Mouse (Mus musculus): ENCODE measurements at regions not wholly inside any gene's neighbourhood (a gene's known extent, or its start where the extent isn't known, plus 50 kb on each side); places are given as distances from the start of the nearest gene placed in this dataset.
"Not testable (repeated sequence)": the region's sequence is repeated elsewhere in the genome, so short reads cannot be mapped to it uniquely, and the experiment has no call there.

DNA sequence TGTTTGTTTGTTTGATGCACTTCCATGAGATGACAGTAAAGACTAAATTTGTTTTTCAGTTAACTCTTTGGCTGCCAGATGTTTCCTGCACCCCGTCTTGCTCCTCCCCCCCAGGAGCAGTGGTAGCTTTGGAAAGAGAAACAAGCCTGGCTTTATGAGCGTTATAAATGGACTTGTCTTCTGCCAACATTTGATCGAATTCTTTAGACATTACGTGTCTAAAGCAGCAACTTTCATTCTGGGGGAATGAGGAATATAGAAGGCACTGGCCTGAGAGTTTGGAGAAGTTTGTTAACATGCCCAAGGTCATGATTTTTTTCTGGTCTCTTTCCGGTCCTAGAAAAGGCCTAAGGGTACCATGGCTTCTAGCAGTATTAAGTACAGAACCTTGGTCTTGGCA is 148.8 kb upstream of the Fbxl4 start:
- Histone ChIP-seq H3K9ac (ENCODE audit: low read length) (no peak overlapping the region), H3K4me1 (ENCODE audit: control insufficient read depth, insufficient read depth, low read length) (no peaks in the 10 kb centered on the region), H3K9me3 (replicated peaks; ENCODE audit: control insufficient read depth, low read length) (no peaks in the 10 kb centered on the region), H3K27ac (ENCODE audit: low read depth, low read length) (no peak overlapping the region), H3K36me3 (ENCODE audit: control insufficient read depth, insufficient read depth, low read length) (no peaks in the 10 kb centered on the region), H3K4me2 (ENCODE audit: low read length) (no peak overlapping the region), H3K27me3 (replicated peaks; ENCODE audit: control insufficient read depth, insufficient read depth, low read length) (no peaks in the 10 kb centered on the region), H3K4me3 (ENCODE audit: low read depth, low read length) (no peak overlapping the region)
- no peak for DNase-seq (ENCODE audit: low spot score)
- WGBS: 89% methylated on average over 5 of the region's 5 CpGs
- ATAC-seq: no peak

- ATAC-seq (no peak), DNase-seq (ENCODE audit: low spot score) (no peak)
- WGBS: 94% methylated on average over 3 of the region's 3 CpGs
- H3K9ac ChIP-seq (ENCODE audit: low read length): no peak overlapping the region
- no peak overlapping the region for H3K27ac ChIP-seq (ENCODE audit: low read depth, low read length)
- no peak overlapping the region for H3K4me3 ChIP-seq (ENCODE audit: low read depth, low read length)
- H3K27me3 ChIP-seq (replicated peaks; ENCODE audit: control insufficient read depth, insufficient read depth, low read length): no peaks in the 10 kb centered on the region
- no peaks in the 10 kb centered on the region for H3K4me1 ChIP-seq (ENCODE audit: control insufficient read depth, insufficient read depth, low read length)
- H3K4me2 ChIP-seq (ENCODE audit: low read length): no peak overlapping the region
- H3K36me3 ChIP-seq (ENCODE audit: control insufficient read depth, insufficient read depth, low read length): no peaks in the 10 kb centered on the region
- H3K9me3 ChIP-seq (replicated peaks; ENCODE audit: control insufficient read depth, low read length): no peaks in the 10 kb centered on the region
Observed at GRCm38 (mm10) chr4:22237640-22238039, 119.7 kb upstream of the Fbxl4 start.

DNA sequence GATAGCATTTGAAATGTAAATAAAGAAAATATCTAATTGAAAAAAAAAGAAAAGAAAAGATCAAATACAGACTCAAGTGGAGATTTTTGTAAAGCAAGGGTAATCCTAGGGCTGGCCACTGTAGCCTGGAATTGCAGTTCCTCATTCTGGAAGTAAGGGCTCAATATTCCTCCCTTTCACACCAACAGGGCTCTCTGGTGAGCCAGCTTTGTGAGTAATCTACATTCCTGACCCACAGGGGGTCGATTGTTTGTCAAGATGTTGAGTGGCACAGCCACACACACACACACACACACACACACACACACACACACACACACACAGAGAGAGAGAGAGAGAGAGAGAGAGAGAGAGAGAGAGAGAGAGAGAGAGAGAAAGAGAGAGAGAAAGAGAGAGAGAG is 107.1 kb upstream of the Fbxl4 start:
- H3K27me3 ChIP-seq (replicated peaks; ENCODE audit: control insufficient read depth, insufficient read depth, low read length); H3K4me2 ChIP-seq (ENCODE audit: low read length); H3K9me3 ChIP-seq (replicated peaks; ENCODE audit: control insufficient read depth, low read length); DNase-seq (ENCODE audit: low spot score); H3K9ac ChIP-seq (ENCODE audit: low read length); H3K27ac ChIP-seq (ENCODE audit: low read depth, low read length); ATAC-seq; H3K36me3 ChIP-seq (ENCODE audit: control insufficient read depth, insufficient read depth, low read length); H3K4me1 ChIP-seq (ENCODE audit: control insufficient read depth, insufficient read depth, low read length); H3K4me3 ChIP-seq (ENCODE audit: low read depth, low read length): not testable (repeated sequence)
- WGBS: 0% methylated on average over 1 of the region's 1 CpGs

DNA sequence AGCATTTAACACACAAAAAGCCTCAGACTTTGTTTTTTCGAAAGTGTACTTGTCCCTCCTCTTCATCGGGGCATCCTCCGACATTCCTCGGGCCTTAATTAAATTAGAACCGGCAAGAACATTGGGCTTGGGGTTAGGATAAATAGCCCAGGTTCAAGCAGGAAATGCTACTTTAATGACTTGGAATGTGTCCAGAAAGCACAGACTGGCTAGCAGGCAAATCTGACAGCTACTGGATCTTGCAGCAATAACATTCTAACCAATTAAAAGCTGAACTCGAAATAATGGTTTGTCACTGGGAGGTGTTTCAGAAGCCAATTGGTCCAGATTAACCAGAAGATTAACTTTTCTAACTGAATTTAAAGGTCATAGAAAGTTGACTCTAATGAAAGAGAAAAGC is 93.4 kb upstream of the Fbxl4 start:
- Histone ChIP-seq H3K4me3 (ENCODE audit: low read depth, low read length) (no peak overlapping the region), H3K27ac (ENCODE audit: low read depth, low read length) (no peak overlapping the region), H3K36me3 (ENCODE audit: control insufficient read depth, insufficient read depth, low read length) (no peaks in the 10 kb centered on the region), H3K4me2 (ENCODE audit: low read length) (0 out of 2 replicates have a peak overlapping the region, but pooled peaks have one; percentile 12), H3K4me1 (ENCODE audit: control insufficient read depth, insufficient read depth, low read length) (no peaks in the 10 kb centered on the region), H3K27me3 (replicated peaks; ENCODE audit: control insufficient read depth, insufficient read depth, low read length) (no peaks in the 10 kb centered on the region), H3K9me3 (replicated peaks; ENCODE audit: control insufficient read depth, low read length) (no peaks in the 10 kb centered on the region), H3K9ac (ENCODE audit: low read length) (no peak overlapping the region)
- peak; percentile 76 for DNase-seq (ENCODE audit: low spot score)
- 6% methylated on average over 6 of the region's 6 CpGs for WGBS
- ATAC-seq: peak; percentile 55; the same call in 1 of the 2 replicates

GRCm38 (mm10) chr4:22269064-22269463 is 88.3 kb upstream of the Fbxl4 start:
- WGBS: 38% methylated on average over 6 of the region's 6 CpGs
- ATAC-seq (no peak), DNase-seq (ENCODE audit: low spot score) (peak; percentile 60)
- H3K27me3 ChIP-seq (replicated peaks; ENCODE audit: control insufficient read depth, insufficient read depth, low read length): no peaks in the 10 kb centered on the region
- no peaks in the 10 kb centered on the region for H3K9me3 ChIP-seq (replicated peaks; ENCODE audit: control insufficient read depth, low read length)
- no peak overlapping the region for H3K27ac ChIP-seq (ENCODE audit: low read depth, low read length)
- no peak overlapping the region for H3K9ac ChIP-seq (ENCODE audit: low read length)
- H3K36me3 ChIP-seq (ENCODE audit: control insufficient read depth, insufficient read depth, low read length): no peaks in the 10 kb centered on the region
- H3K4me3 ChIP-seq (ENCODE audit: low read depth, low read length): no peak overlapping the region
- no peak overlapping the region for H3K4me2 ChIP-seq (ENCODE audit: low read length)
- H3K4me1 ChIP-seq (ENCODE audit: control insufficient read depth, insufficient read depth, low read length): no peaks in the 10 kb centered on the region

DNA sequence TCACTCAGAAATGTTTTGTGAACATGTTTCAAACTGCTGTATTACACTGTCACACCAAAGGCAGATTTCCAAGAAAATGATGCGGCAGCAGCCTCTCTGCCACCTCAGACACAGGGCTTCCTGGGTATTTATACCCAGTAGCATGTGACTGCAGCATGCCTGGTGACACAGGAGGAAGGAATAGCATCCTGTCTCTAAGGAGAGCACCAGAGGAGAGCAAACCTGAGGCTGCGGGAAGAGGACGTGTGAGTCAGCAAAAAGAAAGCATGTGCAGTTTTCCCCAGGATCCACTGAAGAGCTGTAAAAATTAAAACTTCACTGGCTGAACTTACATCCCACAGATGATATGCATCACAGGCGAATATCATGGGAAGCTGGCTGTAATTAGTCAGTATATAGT is 83.2 kb upstream of the Fbxl4 start:
- no peak overlapping the region for H3K4me3 ChIP-seq (ENCODE audit: low read depth, low read length)
- H3K27me3 ChIP-seq (replicated peaks; ENCODE audit: control insufficient read depth, insufficient read depth, low read length): no peaks in the 10 kb centered on the region
- 79% methylated on average over 4 of the region's 4 CpGs for WGBS
- ATAC-seq (no peak), DNase-seq (ENCODE audit: low spot score) (no peak)
- no peaks in the 10 kb centered on the region for H3K4me1 ChIP-seq (ENCODE audit: control insufficient read depth, insufficient read depth, low read length)
- H3K27ac ChIP-seq (ENCODE audit: low read depth, low read length): no peak overlapping the region
- H3K9ac ChIP-seq (ENCODE audit: low read length): no peak overlapping the region
- H3K9me3 ChIP-seq (replicated peaks; ENCODE audit: control insufficient read depth, low read length): 0 out of 2 replicates have a peak, but pooled peaks cover 3% of the 10 kb centered on the region
- H3K36me3 ChIP-seq (ENCODE audit: control insufficient read depth, insufficient read depth, low read length): no peaks in the 10 kb centered on the region
- no peak overlapping the region for H3K4me2 ChIP-seq (ENCODE audit: low read length)

DNA sequence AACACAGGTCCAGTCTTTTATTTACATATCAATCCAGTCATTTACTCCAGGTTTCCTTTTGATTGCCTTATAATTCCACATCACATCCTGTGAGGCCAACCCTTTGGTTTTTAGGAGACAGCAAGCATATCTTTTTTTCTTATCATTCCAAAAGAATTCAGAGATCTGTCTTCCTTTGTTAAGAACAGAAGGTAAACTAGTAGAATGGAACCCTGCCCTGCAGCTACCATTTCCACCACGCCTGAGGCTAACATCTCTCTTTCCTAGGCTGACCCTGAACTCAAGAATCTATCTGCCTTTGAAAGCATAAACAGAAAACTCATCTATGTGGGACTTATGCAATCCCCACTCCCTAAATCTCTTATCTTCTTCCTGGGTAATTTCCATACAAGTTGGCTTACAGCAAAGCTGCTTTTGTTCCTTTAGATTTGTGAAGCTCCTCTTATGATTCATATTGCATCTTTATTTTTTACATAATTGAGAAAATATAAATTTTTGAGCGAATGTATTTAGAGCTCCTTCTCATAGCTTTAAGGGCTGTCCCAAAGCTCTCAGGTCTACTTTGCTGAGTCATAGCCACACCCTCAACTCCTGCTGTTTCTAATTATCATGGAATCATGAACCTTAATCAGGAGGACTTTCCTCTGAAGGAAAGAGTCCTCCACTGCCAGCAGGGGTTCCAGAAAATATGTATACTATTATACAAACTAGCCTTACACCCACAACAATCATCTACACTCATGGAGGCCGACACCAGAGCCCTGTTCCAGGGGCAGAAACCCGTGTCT is 74.6 kb upstream of the Fbxl4 start:
- Histone ChIP-seq H3K4me1 (ENCODE audit: control insufficient read depth, insufficient read depth, low read length) (no peaks in the 10 kb centered on the region), H3K27ac (ENCODE audit: low read depth, low read length) (no peak overlapping the region), H3K4me3 (ENCODE audit: low read depth, low read length) (no peak overlapping the region), H3K36me3 (ENCODE audit: control insufficient read depth, insufficient read depth, low read length) (no peaks in the 10 kb centered on the region), H3K4me2 (ENCODE audit: low read length) (no peak overlapping the region), H3K9me3 (replicated peaks; ENCODE audit: control insufficient read depth, low read length) (no peaks in the 10 kb centered on the region), H3K27me3 (replicated peaks; ENCODE audit: control insufficient read depth, insufficient read depth, low read length) (no peaks in the 10 kb centered on the region), H3K9ac (ENCODE audit: low read length) (no peak overlapping the region)
- DNase-seq (ENCODE audit: low spot score): no peak
- 72% methylated on average over 4 of the region's 4 CpGs for WGBS
- ATAC-seq: no peak

- DNase-seq (ENCODE audit: low spot score): peak; percentile 18
- Histone ChIP-seq H3K4me2 (ENCODE audit: low read length) (no peak overlapping the region), H3K36me3 (ENCODE audit: control insufficient read depth, insufficient read depth, low read length) (no peaks in the 10 kb centered on the region), H3K4me3 (ENCODE audit: low read depth, low read length) (no peak overlapping the region), H3K4me1 (ENCODE audit: control insufficient read depth, insufficient read depth, low read length) (no peaks in the 10 kb centered on the region), H3K27me3 (replicated peaks; ENCODE audit: control insufficient read depth, insufficient read depth, low read length) (no peaks in the 10 kb centered on the region), H3K9me3 (replicated peaks; ENCODE audit: control insufficient read depth, low read length) (no peaks in the 10 kb centered on the region), H3K27ac (ENCODE audit: low read depth, low read length) (no peak overlapping the region), H3K9ac (ENCODE audit: low read length) (no peak overlapping the region)
- ATAC-seq: no peak
- 60% methylated on average over 3 of the region's 3 CpGs for WGBS
Observed at GRCm38 (mm10) chr4:22292169-22292568, 65.2 kb upstream of the Fbxl4 start.

DNA sequence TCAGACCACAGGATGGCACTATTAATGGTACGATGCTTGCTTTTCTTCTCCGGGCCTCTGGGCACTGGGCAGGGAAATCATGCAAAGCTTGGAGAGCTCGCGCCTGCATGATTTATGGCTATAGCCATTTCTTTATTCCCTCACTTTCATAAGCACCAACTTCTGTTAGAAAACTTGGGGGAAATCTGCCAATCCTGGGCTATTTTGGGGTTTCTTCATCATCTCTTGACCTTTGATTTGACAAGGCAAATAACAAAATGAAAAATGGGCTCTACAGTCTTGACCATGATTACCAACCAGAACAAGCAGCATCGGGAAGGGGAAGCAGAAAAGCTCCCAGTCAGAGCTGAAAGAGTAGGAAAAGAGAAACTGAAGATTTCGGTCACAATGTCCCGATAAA is 57.1 kb upstream of the Fbxl4 start:
- H3K4me3 ChIP-seq (ENCODE audit: low read depth, low read length): no peak overlapping the region
- no peak overlapping the region for H3K4me2 ChIP-seq (ENCODE audit: low read length)
- no peak for DNase-seq (ENCODE audit: low spot score)
- H3K4me1 ChIP-seq (ENCODE audit: control insufficient read depth, insufficient read depth, low read length): peaks cover 7% of the 10 kb centered on the region; the same call in 1 of the 2 replicates
- no peak for ATAC-seq
- H3K9me3 ChIP-seq (replicated peaks; ENCODE audit: control insufficient read depth, low read length): peaks cover 7% of the 10 kb centered on the region; the same call in 1 of the 2 replicates
- no peak overlapping the region for H3K9ac ChIP-seq (ENCODE audit: low read length)
- H3K36me3 ChIP-seq (ENCODE audit: control insufficient read depth, insufficient read depth, low read length): no peaks in the 10 kb centered on the region
- H3K27me3 ChIP-seq (replicated peaks; ENCODE audit: control insufficient read depth, insufficient read depth, low read length): no peaks in the 10 kb centered on the region
- 94% methylated on average over 7 of the region's 7 CpGs for WGBS
- no peak overlapping the region for H3K27ac ChIP-seq (ENCODE audit: low read depth, low read length)
